8 mouse cellular contexts compared by ENCODE assay signal in the genomic region with DNA sequence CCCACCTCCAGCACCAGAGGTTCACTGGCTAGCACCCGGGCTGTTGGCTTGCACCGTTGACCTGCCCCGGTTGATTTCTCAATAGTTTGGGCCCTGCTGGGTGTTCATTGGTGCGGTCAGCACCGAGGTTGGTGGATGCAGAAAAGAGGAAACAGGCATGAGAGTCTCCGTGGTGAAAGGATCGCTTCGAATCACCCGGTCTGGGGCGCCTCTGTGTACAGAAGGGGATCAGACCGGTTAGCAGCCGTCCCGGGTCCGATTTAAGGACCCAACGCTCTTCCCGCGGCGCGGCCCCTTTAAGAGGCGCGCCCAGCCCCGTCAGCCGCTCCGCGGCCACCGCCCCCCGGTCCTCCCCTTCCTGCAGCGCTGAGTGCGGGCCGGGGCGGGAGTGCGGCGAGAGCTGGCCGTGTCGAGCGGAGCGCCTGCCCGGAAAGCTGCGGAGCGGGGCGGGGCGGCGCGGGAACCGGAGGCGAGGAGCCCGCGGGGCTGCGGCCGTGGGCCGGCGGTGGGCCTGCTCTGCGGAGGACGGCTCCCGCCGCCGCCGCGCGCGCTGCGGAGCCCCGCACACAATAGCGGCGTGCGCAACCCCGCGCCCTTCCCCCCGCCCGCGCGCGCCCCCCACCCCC. TPM values are rescaled to one million over a fixed set of nuclear protein-coding genes. Genes with fewer than 3 reads are reported as not detected.
A peak's percentile ranks its signal among the peaks of the same experiment; 100 is the strongest.
DNase-seq lines count a peak whose midpoint lies in the region; ATAC-seq lines count a peak whose summit lies in the region.

A gene (plus strand): TSS at position 376 of the 626 bp plus-strand sequence.

- peak within 1 kb of the TSS; percentile 91 for H3K27ac ChIP-seq in forebrain, embryonic 15.5 days (replicated peaks)

- peak; percentile 38 to 48 for DNase-seq in CD8-positive naive resting alpha-beta T cell, adult 2 months (ENCODE audit: low read depth in 2 of 2, low spot score in 2 of 2)
- peak; percentile 41 for DNase-seq in c-Kit-positive CD71-negative TER-119-negative erythroid progenitor cells, embryonic 14.5 days (ENCODE audit: low read depth)
- peak; percentile 78 to 82 for DNase-seq in heart, postnatal 36 days
- peak in 1 of 2 experiments; percentile 74 for DNase-seq in layer of hippocampus, adult 8-10 months (ENCODE audit: low spot score in 2 of 2)
- peak; percentile 87 for DNase-seq in lung, postnatal 10 days
- DNase-seq in ovary, postnatal 14 days (ENCODE audit: low spot score), result peak; percentile 59
- DNase-seq in thymus, postnatal 10 days (ENCODE audit: low spot score in 2 of 2), result peak; percentile 55 to 67

- H3K9ac ChIP-seq in forebrain, embryonic 15.5 days (replicated peaks), result peak within 1 kb of the TSS; percentile 89

- ATAC-seq in forebrain, embryonic 15.5 days (replicated peaks), result peak; percentile 90

- no peaks in the 10 kb centered on the region for H3K36me3 ChIP-seq in forebrain, embryonic 15.5 days

- peak within 1 kb of the TSS; percentile 98 for H3K4me3 ChIP-seq in forebrain, embryonic 15.5 days

- H3K27me3 ChIP-seq in forebrain, embryonic 15.5 days, result no peaks in the 10 kb centered on the region

- WGBS in forebrain, embryonic 15.5 days, result under 1% methylated on average over 56 of the region's 73 CpGs

- peaks cover 63% of the 10 kb centered on the region for H3K4me1 ChIP-seq in forebrain, embryonic 15.5 days

- peak within 1 kb of the TSS; percentile 66 for H3K4me2 ChIP-seq in forebrain, embryonic 15.5 days (replicated peaks)

- intact Hi-C loops in heart, postnatal 36 days (cut with DNase I), result loop anchor here (5.0 to 10.0 kb wide), 2 partner anchors 72 to 454 kb away; a partner anchor contains a TSS

- no peaks in the 10 kb centered on the region for H3K9me3 ChIP-seq in forebrain, embryonic 15.5 days

RNA-seq across cellular contexts. Expression of the gene that starts here (rescaled TPM):
- 15.7 and 16.3 TPM in 2 replicates for polyA plus RNA-seq in forebrain, embryonic 15.5 days (2015; fragmentation: Nextera tagmentation; extraction: Ambion mirVana)
- 1 to 10 TPM; 8.3 to 9.1 TPM for total RNA-seq in heart, postnatal 36 days (2021)
- total RNA-seq in layer of hippocampus, adult 8-10 months (2022), result 100 to 1,000 TPM in 2 of 4 experiments, 10 to 100 TPM in 2; 96.5 to 140 (median 115) TPM

Comparison
In these comparisons a context has a peak if more than half of its experiments do, and no peak if none do; other contexts are left out.
1. RNA of the gene that starts here (total RNA-seq): 96.5 to 140 TPM in layer of hippocampus, adult 8-10 months; 8.3 to 9.1 TPM in heart, postnatal 36 days; every median in the first group is over 4 times any median in the second.